Mouse (Mus musculus): Measurements from ENCODE around the gene Wbp11. TPM values are rescaled to one million over a fixed set of nuclear protein-coding genes. Genes with fewer than 3 reads are reported as not detected.

Gene Wbp11
- polyA plus RNA-seq, 2 experiments: 96.5 to 100 TPM

DNA sequence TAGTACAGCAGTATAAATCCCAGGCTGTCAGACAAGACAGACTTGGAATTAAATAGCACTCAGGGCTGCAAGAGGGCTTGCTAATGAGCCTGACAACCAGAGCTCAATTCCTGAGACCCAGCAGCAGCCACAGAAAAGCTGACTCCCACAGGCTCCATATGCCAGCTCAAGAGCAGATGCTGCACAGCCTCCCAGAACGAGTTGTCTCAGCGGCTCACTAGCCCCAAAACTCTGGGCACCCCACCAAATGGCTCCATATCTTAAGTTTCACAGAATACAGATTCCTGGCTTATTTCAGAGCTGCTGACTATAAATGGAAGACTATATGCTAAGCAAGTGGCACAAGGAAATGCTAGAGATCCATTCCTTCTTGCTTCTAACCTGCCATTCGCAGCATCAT is 10.5 kb downstream of the Wbp11 start:
- no peak overlapping the region for H3K27ac ChIP-seq (replicated peaks; ENCODE audit: low read depth, low read length)
- no peak overlapping the region for H3K4me3 ChIP-seq (replicated peaks; ENCODE audit: low read length)
- no peaks in the 10 kb centered on the region for H3K27me3 ChIP-seq (ENCODE audit: control insufficient read depth, insufficient read depth, low read length)
- H3K36me3 ChIP-seq (ENCODE audit: control insufficient read depth, insufficient read depth, low read length): peaks cover 93% of the 10 kb centered on the region
- ATAC-seq (ENCODE audit: low FRiP score, low read depth) (no peak), DNase-seq (ENCODE audit: low spot score) (no peak)
- no peaks in the 10 kb centered on the region for H3K4me1 ChIP-seq (ENCODE audit: control insufficient read depth, insufficient read depth, low read length)
- H3K4me2 ChIP-seq (replicated peaks; ENCODE audit: low read depth, low read length, severe bottlenecking): no peak overlapping the region
- TF ChIP-seq POLR2A (IDR thresholded peaks at IDR 0.05; ENCODE audit: borderline replicate concordance, extremely low read depth, insufficient read depth, insufficient read length): no peak
- H3K9me3 ChIP-seq (ENCODE audit: control insufficient read depth, low read length): no peaks in the 10 kb centered on the region
- H3K9ac ChIP-seq (ENCODE audit: low read depth, low read length, severe bottlenecking): no peak overlapping the region
- 94% methylated on average over 3 of the region's 3 CpGs for WGBS

GRCm38 (mm10) chr6:136816826-136817225 is 11.2 kb downstream of the Wbp11 start:
- H3K4me1 ChIP-seq (ENCODE audit: control insufficient read depth, insufficient read depth, low read length): no peaks in the 10 kb centered on the region
- H3K36me3 ChIP-seq (ENCODE audit: control insufficient read depth, insufficient read depth, low read length): peaks cover 94% of the 10 kb centered on the region
- H3K9me3 ChIP-seq (ENCODE audit: control insufficient read depth, low read length): no peaks in the 10 kb centered on the region
- 94% methylated on average over 21 of the region's 21 CpGs for WGBS
- no peak for ATAC-seq (ENCODE audit: low FRiP score, low read depth)
- no peak overlapping the region for H3K9ac ChIP-seq (ENCODE audit: low read depth, low read length, severe bottlenecking)
- H3K27me3 ChIP-seq (ENCODE audit: control insufficient read depth, insufficient read depth, low read length): no peaks in the 10 kb centered on the region
- H3K27ac ChIP-seq (replicated peaks; ENCODE audit: low read depth, low read length): no peak overlapping the region
- H3K4me3 ChIP-seq (replicated peaks; ENCODE audit: low read length): no peak overlapping the region
- DNase-seq (ENCODE audit: low spot score): no peak
- no peak for TF ChIP-seq POLR2A (IDR thresholded peaks at IDR 0.05; ENCODE audit: borderline replicate concordance, extremely low read depth, insufficient read depth, insufficient read length)
- no peak overlapping the region for H3K4me2 ChIP-seq (replicated peaks; ENCODE audit: low read depth, low read length, severe bottlenecking)

- H3K9me3 ChIP-seq (ENCODE audit: control insufficient read depth, low read length): no peaks in the 10 kb centered on the region
- no peaks in the 10 kb centered on the region for H3K4me1 ChIP-seq (ENCODE audit: control insufficient read depth, insufficient read depth, low read length)
- H3K27ac ChIP-seq (replicated peaks; ENCODE audit: low read depth, low read length): no peak overlapping the region
- H3K4me2 ChIP-seq (replicated peaks; ENCODE audit: low read depth, low read length, severe bottlenecking): no peak overlapping the region
- TF ChIP-seq POLR2A (IDR thresholded peaks at IDR 0.05; ENCODE audit: borderline replicate concordance, extremely low read depth, insufficient read depth, insufficient read length): no peak
- no peak overlapping the region for H3K9ac ChIP-seq (ENCODE audit: low read depth, low read length, severe bottlenecking)
- 96% methylated on average over 7 of the region's 7 CpGs for WGBS
- DNase-seq (ENCODE audit: low spot score): no peak
- H3K36me3 ChIP-seq (ENCODE audit: control insufficient read depth, insufficient read depth, low read length): peaks cover 80% of the 10 kb centered on the region
- H3K4me3 ChIP-seq (replicated peaks; ENCODE audit: low read length): no peak overlapping the region
- ATAC-seq (ENCODE audit: low FRiP score, low read depth): no peak
- no peaks in the 10 kb centered on the region for H3K27me3 ChIP-seq (ENCODE audit: control insufficient read depth, insufficient read depth, low read length)
Observed at GRCm38 (mm10) chr6:136815381-136815780, 12.7 kb downstream of the Wbp11 start.

DNA sequence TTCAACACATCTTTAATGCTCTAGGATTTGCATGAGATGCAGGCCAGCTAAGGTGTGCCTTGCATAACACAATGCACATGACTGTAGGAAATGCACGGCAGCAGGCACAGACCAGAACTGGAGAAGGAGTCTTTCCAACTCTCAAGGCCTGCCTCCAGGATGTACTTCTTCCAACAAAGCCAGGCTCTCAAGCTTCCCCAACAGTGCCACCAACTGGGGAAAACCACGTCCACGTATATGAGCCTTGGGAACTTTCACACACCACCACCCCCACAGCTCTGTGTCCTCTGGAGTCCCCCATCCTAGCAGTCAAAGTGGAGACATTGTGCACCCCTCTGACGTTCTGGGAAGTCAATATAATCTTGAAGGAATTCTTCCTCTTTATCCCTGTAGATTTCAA is 14.9 kb downstream of the Wbp11 start:
- DNase-seq (ENCODE audit: low spot score) (no peak), ATAC-seq (ENCODE audit: low FRiP score, low read depth) (no peak)
- Histone ChIP-seq H3K27me3 (ENCODE audit: control insufficient read depth, insufficient read depth, low read length) (no peaks in the 10 kb centered on the region), H3K4me3 (replicated peaks; ENCODE audit: low read length) (no peak overlapping the region), H3K36me3 (ENCODE audit: control insufficient read depth, insufficient read depth, low read length) (peaks cover 59% of the 10 kb centered on the region), H3K27ac (replicated peaks; ENCODE audit: low read depth, low read length) (no peak overlapping the region), H3K9ac (ENCODE audit: low read depth, low read length, severe bottlenecking) (no peak overlapping the region), H3K9me3 (ENCODE audit: control insufficient read depth, low read length) (no peaks in the 10 kb centered on the region), H3K4me1 (ENCODE audit: control insufficient read depth, insufficient read depth, low read length) (peaks cover 9% of the 10 kb centered on the region), H3K4me2 (replicated peaks; ENCODE audit: low read depth, low read length, severe bottlenecking) (no peak overlapping the region)
- no peak for TF ChIP-seq POLR2A (IDR thresholded peaks at IDR 0.05; ENCODE audit: borderline replicate concordance, extremely low read depth, insufficient read depth, insufficient read length)
- WGBS: 41% methylated on average over 4 of the region's 4 CpGs

- Histone ChIP-seq H3K27ac (replicated peaks; ENCODE audit: low read depth, low read length) (no peak overlapping the region), H3K27me3 (ENCODE audit: control insufficient read depth, insufficient read depth, low read length) (no peaks in the 10 kb centered on the region), H3K4me1 (ENCODE audit: control insufficient read depth, insufficient read depth, low read length) (peaks cover 12% of the 10 kb centered on the region), H3K9me3 (ENCODE audit: control insufficient read depth, low read length) (no peaks in the 10 kb centered on the region), H3K4me2 (replicated peaks; ENCODE audit: low read depth, low read length, severe bottlenecking) (no peak overlapping the region), H3K36me3 (ENCODE audit: control insufficient read depth, insufficient read depth, low read length) (peaks cover 39% of the 10 kb centered on the region), H3K4me3 (replicated peaks; ENCODE audit: low read length) (no peak overlapping the region), H3K9ac (ENCODE audit: low read depth, low read length, severe bottlenecking) (no peak overlapping the region)
- WGBS: 91% methylated on average over 10 of the region's 10 CpGs
- DNase-seq (ENCODE audit: low spot score): no peak
- TF ChIP-seq POLR2A (IDR thresholded peaks at IDR 0.05; ENCODE audit: borderline replicate concordance, extremely low read depth, insufficient read depth, insufficient read length): no peak
- ATAC-seq (ENCODE audit: low FRiP score, low read depth): no peak
Observed at GRCm38 (mm10) chr6:136811196-136811595, 16.8 kb downstream of the Wbp11 start.

- no peak overlapping the region for H3K9ac ChIP-seq (ENCODE audit: low read depth, low read length, severe bottlenecking)
- H3K9me3 ChIP-seq (ENCODE audit: control insufficient read depth, low read length): no peaks in the 10 kb centered on the region
- H3K4me3 ChIP-seq (replicated peaks; ENCODE audit: low read length): peak overlapping the region; percentile 73; the same call in 1 of the 2 replicates
Observed at GRCm38 (mm10) chr6:136809673-136810072, 18.4 kb downstream of the Wbp11 start.

More at GRCm38 (mm10) chr6:136809673-136810072, 18.4 kb downstream of the Wbp11 start:
- Histone ChIP-seq H3K36me3 (ENCODE audit: control insufficient read depth, insufficient read depth, low read length) (peaks cover 27% of the 10 kb centered on the region), H3K4me2 (replicated peaks; ENCODE audit: low read depth, low read length, severe bottlenecking) (peak overlapping the region; percentile 72), H3K27ac (replicated peaks; ENCODE audit: low read depth, low read length) (no peak overlapping the region), H3K4me1 (ENCODE audit: control insufficient read depth, insufficient read depth, low read length) (peaks cover 15% of the 10 kb centered on the region), H3K27me3 (ENCODE audit: control insufficient read depth, insufficient read depth, low read length) (no peaks in the 10 kb centered on the region)
- no peak for ATAC-seq (ENCODE audit: low FRiP score, low read depth)
- DNase-seq (ENCODE audit: low spot score): no peak
- WGBS: 73% methylated on average over 13 of the region's 13 CpGs
- TF ChIP-seq POLR2A (IDR thresholded peaks at IDR 0.05; ENCODE audit: borderline replicate concordance, extremely low read depth, insufficient read depth, insufficient read length): no peak

Data from limb, embryonic 14.5 days (tissue).